In genomic region chr5:8683686-8684085, GRCm38 (mm10) we compare ENCODE assay signal across 23 mouse cellular contexts.
"Had no signal": no experiment of that assay in that cellular context is flagged by ENCODE, and none has a peak within 500 bp of the region (broad histone marks: within the 10 kb centered on the region; RNA-seq: fewer than 3 reads in every experiment).

No protein-coding gene starts in this region.

- H3K27ac ChIP-seq: heart, adult 2 months; heart, embryonic 13.5 days; heart, embryonic 15.5 days; hindbrain, embryonic 13.5 days; hindbrain, embryonic 15.5 days; hindbrain, postnatal 0 days; kidney, postnatal 0 days; limb, embryonic 13.5 days; limb, embryonic 15.5 days; liver, embryonic 13.5 days; liver, embryonic 15.5 days had no signal

- H3K9ac ChIP-seq: forebrain, postnatal 0 days; heart, embryonic 13.5 days; heart, embryonic 15.5 days; hindbrain, embryonic 13.5 days; hindbrain, embryonic 15.5 days; limb, embryonic 13.5 days; limb, embryonic 15.5 days; liver, embryonic 13.5 days; liver, embryonic 15.5 days had no signal

- H3K27me3 ChIP-seq: heart, embryonic 13.5 days; heart, embryonic 15.5 days; hindbrain, embryonic 13.5 days; hindbrain, embryonic 15.5 days; limb, embryonic 13.5 days; limb, embryonic 15.5 days; liver, embryonic 13.5 days; liver, embryonic 15.5 days had no signal

- H3K4me2 ChIP-seq: heart, embryonic 11.5 days; heart, embryonic 13.5 days; heart, embryonic 15.5 days; hindbrain, embryonic 13.5 days; hindbrain, embryonic 15.5 days; limb, embryonic 13.5 days; limb, embryonic 15.5 days; liver, embryonic 13.5 days; liver, embryonic 15.5 days had no signal

- H3K4me3 ChIP-seq: heart, adult 2 months; heart, embryonic 13.5 days; heart, embryonic 15.5 days; hindbrain, embryonic 13.5 days; hindbrain, embryonic 15.5 days; limb, embryonic 13.5 days; limb, embryonic 15.5 days; liver, embryonic 13.5 days; liver, embryonic 15.5 days had no signal

- DNase-seq: forebrain, postnatal 0 days; gastrocnemius, postnatal 14 days; gastrocnemius, postnatal 36 days; heart, adult 11 months; heart, adult 2 months; heart, postnatal 14 days; heart, postnatal 36 days; kidney, adult 11 months; layer of hippocampus, adult 9-11 months; layer of hippocampus, postnatal 36 days; left cerebral cortex, postnatal 4 days; liver, embryonic 13.5 days; lung, adult 18-20 months had no signal

- H3K9me3 ChIP-seq: heart, embryonic 13.5 days; heart, embryonic 15.5 days; hindbrain, embryonic 13.5 days; hindbrain, embryonic 15.5 days; limb, embryonic 13.5 days; limb, embryonic 15.5 days; liver, embryonic 13.5 days; liver, embryonic 15.5 days had no signal

- H3K36me3 ChIP-seq: heart, embryonic 13.5 days; heart, embryonic 15.5 days; hindbrain, embryonic 13.5 days; hindbrain, embryonic 15.5 days; limb, embryonic 13.5 days; limb, embryonic 15.5 days; liver, embryonic 13.5 days; liver, embryonic 15.5 days had no signal

- H3K4me1 ChIP-seq: heart, embryonic 13.5 days; heart, embryonic 15.5 days; hindbrain, embryonic 13.5 days; hindbrain, embryonic 15.5 days; limb, embryonic 13.5 days; limb, embryonic 15.5 days; liver, embryonic 13.5 days; liver, embryonic 15.5 days had no signal

- ATAC-seq: forebrain, postnatal 0 days; hindbrain, postnatal 0 days had no signal
